Mouse (Mus musculus): Measurements from ENCODE around the gene Slc17a9. TPM values are rescaled to one million over a fixed set of nuclear protein-coding genes. Genes with fewer than 3 reads are reported as not detected.

The Slc17a9 gene
- polyA plus RNA-seq, 1 experiment: 24.9 TPM

DNA sequence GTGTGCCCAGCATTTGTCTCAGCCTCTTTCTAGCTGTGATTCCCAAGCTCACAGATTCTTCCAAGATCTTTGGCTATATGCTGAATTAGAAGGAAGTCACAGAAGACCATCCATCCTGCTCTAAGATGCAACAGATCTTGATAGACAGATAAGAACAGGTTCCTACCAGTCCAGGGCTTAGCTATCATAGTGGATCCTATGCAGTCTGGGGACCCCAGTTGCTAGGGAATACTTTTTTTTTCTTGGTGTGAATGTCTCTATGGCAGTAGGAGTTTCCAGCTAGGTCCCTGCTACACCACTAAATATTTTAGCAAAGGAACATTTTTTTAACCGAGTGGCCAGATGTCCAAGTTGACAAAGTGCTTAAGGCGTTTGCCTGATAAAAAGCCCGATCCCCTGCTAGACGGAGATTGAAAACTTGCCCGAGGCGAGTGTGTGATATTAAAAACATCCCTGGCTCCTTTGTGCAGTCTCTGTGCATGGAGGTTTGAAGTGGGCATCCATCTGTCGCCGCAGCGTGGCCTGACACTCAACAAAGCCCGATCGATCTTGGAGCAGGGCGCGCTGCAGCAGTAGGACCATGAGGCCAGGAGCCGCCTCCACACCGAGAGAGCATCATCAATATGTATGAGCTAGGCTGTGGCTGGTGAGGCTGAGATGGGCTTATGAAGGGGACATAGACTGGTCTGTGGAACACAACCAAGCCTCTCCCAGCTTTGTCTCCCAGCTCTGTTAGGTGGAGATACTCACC lies 33.6 kb downstream of the Slc17a9 start:
- WGBS: 69% methylated on average over 15 of the region's 15 CpGs
- no peak for DNase-seq
- TF ChIP-seq CTCF (IDR thresholded peaks at IDR 0.05; ENCODE audit: borderline replicate concordance, control insufficient read depth, extremely low read depth, insufficient read depth, low read length, poor library complexity) (no peak), POLR2A (IDR thresholded peaks at IDR 0.05; ENCODE audit: control insufficient read depth, extremely low read depth, insufficient read depth, low read length, poor library complexity) (no peak)

DNA sequence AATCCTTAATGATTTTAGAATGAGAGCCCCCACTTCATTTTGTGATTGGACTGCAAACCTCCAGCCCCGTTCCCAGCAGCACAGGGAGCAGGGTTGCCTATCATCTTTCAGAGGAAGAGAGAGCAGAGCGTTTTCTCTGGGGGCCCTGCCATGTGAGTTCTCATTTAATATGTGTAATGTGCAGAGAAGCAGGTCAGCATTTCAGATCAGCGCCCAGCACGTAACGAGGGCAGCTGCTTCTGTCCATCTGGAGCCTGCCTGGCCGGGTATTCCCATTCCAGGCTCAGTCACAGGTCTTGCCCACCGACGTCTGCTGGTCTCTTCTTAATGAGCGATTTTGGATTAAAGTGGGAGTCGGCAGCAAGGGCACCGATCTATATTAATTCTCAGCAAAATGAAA lies 39.9 kb downstream of the Slc17a9 start:
- 87% methylated on average over 11 of the region's 11 CpGs for WGBS
- no peaks in the 10 kb centered on the region for H3K27me3 ChIP-seq (ENCODE audit: control insufficient read depth, insufficient read depth, low read length)
- no peaks in the 10 kb centered on the region for H3K4me1 ChIP-seq (replicated peaks; ENCODE audit: control insufficient read depth, insufficient read depth, low read length)
- DNase-seq: no peak
- no peak overlapping the region for H3K27ac ChIP-seq (ENCODE audit: control insufficient read depth, insufficient read depth, low read length)
- H3K36me3 ChIP-seq (ENCODE audit: control insufficient read depth, insufficient read depth, low read length): no peaks in the 10 kb centered on the region
- TF ChIP-seq POLR2A (IDR thresholded peaks at IDR 0.05; ENCODE audit: control insufficient read depth, extremely low read depth, insufficient read depth, low read length, poor library complexity): no peak
- TF ChIP-seq CTCF (IDR thresholded peaks at IDR 0.05; ENCODE audit: borderline replicate concordance, control insufficient read depth, extremely low read depth, insufficient read depth, low read length, poor library complexity): no peak
- no peak overlapping the region for H3K4me3 ChIP-seq (ENCODE audit: control insufficient read depth, insufficient read depth, low read length)

More for the DNA sequence above, 33.6 kb downstream of the Slc17a9 start:
- Histone ChIP-seq H3K4me3 (ENCODE audit: control insufficient read depth, insufficient read depth, low read length) (no peak overlapping the region), H3K36me3 (ENCODE audit: control insufficient read depth, insufficient read depth, low read length) (no peaks in the 10 kb centered on the region), H3K27ac (ENCODE audit: control insufficient read depth, insufficient read depth, low read length) (no peak overlapping the region), H3K4me1 (replicated peaks; ENCODE audit: control insufficient read depth, insufficient read depth, low read length) (no peaks in the 10 kb centered on the region), H3K27me3 (ENCODE audit: control insufficient read depth, insufficient read depth, low read length) (no peaks in the 10 kb centered on the region)

DNA sequence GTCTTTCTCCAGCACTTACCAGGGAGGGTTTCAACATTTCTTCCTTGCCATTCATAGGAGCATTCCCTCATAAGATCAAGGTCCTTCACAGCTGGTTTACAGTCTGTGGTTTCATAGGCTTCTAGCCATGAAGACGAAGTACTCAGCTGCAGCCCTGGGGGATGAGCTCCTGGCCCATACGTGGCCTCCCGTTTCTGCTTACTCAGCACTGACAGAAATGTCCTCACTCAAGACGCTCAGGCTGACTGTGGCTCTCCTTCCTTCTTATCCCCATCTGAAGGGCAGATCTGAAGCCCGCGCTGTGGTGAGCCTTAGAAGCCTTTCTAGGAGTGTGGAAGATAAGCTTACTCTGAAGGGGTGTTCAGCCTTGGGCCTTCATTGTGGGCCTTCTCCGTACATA lies 40.6 kb downstream of the Slc17a9 start:
- no peaks in the 10 kb centered on the region for H3K36me3 ChIP-seq (ENCODE audit: control insufficient read depth, insufficient read depth, low read length)
- TF ChIP-seq CTCF (IDR thresholded peaks at IDR 0.05; ENCODE audit: borderline replicate concordance, control insufficient read depth, extremely low read depth, insufficient read depth, low read length, poor library complexity) (no peak), POLR2A (IDR thresholded peaks at IDR 0.05; ENCODE audit: control insufficient read depth, extremely low read depth, insufficient read depth, low read length, poor library complexity) (no peak)
- 73% methylated on average over 7 of the region's 7 CpGs for WGBS
- H3K27ac ChIP-seq (ENCODE audit: control insufficient read depth, insufficient read depth, low read length): no peak overlapping the region
- no peak for DNase-seq
- no peaks in the 10 kb centered on the region for H3K27me3 ChIP-seq (ENCODE audit: control insufficient read depth, insufficient read depth, low read length)
- no peak overlapping the region for H3K4me3 ChIP-seq (ENCODE audit: control insufficient read depth, insufficient read depth, low read length)
- H3K4me1 ChIP-seq (replicated peaks; ENCODE audit: control insufficient read depth, insufficient read depth, low read length): no peaks in the 10 kb centered on the region

DNA sequence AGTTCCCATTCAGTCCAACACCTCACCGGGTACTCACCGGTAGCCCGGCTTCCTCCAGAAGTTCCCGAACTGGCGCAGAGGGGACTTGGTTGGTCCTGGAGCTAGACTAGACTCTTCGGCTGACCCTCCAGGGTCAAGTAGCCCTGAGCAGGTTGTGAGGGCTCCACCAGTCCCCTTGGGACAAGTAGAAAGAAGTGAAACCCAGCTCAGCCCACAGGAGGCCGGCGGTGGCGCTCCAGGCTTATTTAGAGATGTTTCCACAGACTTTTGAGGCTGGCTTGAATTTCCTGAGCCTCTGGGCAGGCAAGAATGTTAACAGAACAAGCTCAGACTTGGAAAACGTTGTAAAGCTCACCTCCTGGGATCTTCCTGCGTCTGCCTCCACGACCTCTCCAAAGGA lies 50.2 kb downstream of the Slc17a9 start:
- Histone ChIP-seq H3K27ac (ENCODE audit: control insufficient read depth, insufficient read depth, low read length) (no peak overlapping the region), H3K4me3 (ENCODE audit: control insufficient read depth, insufficient read depth, low read length) (no peak overlapping the region), H3K36me3 (ENCODE audit: control insufficient read depth, insufficient read depth, low read length) (no peaks in the 10 kb centered on the region), H3K4me1 (replicated peaks; ENCODE audit: control insufficient read depth, insufficient read depth, low read length) (no peaks in the 10 kb centered on the region), H3K27me3 (ENCODE audit: control insufficient read depth, insufficient read depth, low read length) (peaks cover 12% of the 10 kb centered on the region)
- no peak for DNase-seq
- 11% methylated on average over 12 of the region's 12 CpGs for WGBS
- TF ChIP-seq CTCF (IDR thresholded peaks at IDR 0.05; ENCODE audit: borderline replicate concordance, control insufficient read depth, extremely low read depth, insufficient read depth, low read length, poor library complexity) (no peak), POLR2A (IDR thresholded peaks at IDR 0.05; ENCODE audit: control insufficient read depth, extremely low read depth, insufficient read depth, low read length, poor library complexity) (no peak)

DNA sequence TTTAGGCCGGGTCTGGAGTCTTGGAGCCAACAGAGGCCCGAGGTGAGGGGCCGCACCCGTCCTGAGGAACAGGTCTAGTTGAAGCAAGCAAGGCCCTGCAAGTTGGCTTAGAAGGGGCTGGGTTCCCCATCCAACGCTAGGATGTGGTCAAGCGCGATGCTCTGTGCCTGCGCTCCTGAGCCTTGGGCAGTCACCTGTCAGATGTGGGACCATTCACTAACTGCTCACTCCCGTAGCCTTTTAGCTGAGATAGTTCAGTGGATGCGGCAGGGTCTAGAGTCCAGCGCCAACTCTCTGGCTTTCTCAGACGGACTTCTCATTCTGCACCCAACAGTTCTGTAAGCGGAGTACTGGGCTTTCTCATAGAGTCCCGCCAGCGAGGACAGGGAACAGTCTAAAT lies 50.6 kb downstream of the Slc17a9 start:
- 16% methylated on average over 15 of the region's 15 CpGs for WGBS
- Histone ChIP-seq H3K4me3 (ENCODE audit: control insufficient read depth, insufficient read depth, low read length) (no peak overlapping the region), H3K27me3 (ENCODE audit: control insufficient read depth, insufficient read depth, low read length) (peaks cover 12% of the 10 kb centered on the region), H3K27ac (ENCODE audit: control insufficient read depth, insufficient read depth, low read length) (no peak overlapping the region), H3K4me1 (replicated peaks; ENCODE audit: control insufficient read depth, insufficient read depth, low read length) (no peaks in the 10 kb centered on the region), H3K36me3 (ENCODE audit: control insufficient read depth, insufficient read depth, low read length) (no peaks in the 10 kb centered on the region)
- no peak for DNase-seq
- no peak for TF ChIP-seq CTCF (IDR thresholded peaks at IDR 0.05; ENCODE audit: borderline replicate concordance, control insufficient read depth, extremely low read depth, insufficient read depth, low read length, poor library complexity)
- TF ChIP-seq POLR2A (IDR thresholded peaks at IDR 0.05; ENCODE audit: control insufficient read depth, extremely low read depth, insufficient read depth, low read length, poor library complexity): no peak

DNA sequence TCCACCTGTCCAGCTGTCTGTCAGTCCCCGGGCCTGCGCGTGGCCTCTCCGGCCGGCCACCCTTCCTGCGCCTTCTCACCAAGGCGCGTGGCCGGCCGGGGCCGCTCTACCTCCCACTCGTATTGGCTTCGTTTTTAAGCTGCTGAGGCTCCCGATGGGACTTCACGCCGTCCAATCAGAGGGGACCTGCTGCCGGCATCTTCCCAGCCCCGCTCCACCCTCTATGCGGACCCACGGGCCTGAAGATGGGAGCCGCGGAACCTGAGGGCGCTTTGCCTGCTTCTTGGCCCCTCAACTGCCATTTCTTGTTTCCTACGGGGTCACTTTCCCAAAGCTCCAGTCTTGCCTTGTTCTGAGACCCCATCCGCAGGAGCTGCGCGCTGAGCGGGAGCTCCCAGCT lies 51.7 kb downstream of the Slc17a9 start, which contains the start of gene Bhlhe23:
Bhlhe23 (minus strand) TSS at position 108 of the 400 bp plus-strand sequence.
- no peak within 1 kb of the TSS for H3K4me3 ChIP-seq (ENCODE audit: control insufficient read depth, insufficient read depth, low read length)
- H3K36me3 ChIP-seq (ENCODE audit: control insufficient read depth, insufficient read depth, low read length): no peaks in the 10 kb centered on the region
- H3K27ac ChIP-seq (ENCODE audit: control insufficient read depth, insufficient read depth, low read length): no peak within 1 kb of the TSS
- peaks cover 12% of the 10 kb centered on the region for H3K27me3 ChIP-seq (ENCODE audit: control insufficient read depth, insufficient read depth, low read length)
- DNase-seq: no peak
- 7% methylated on average over 28 of the region's 28 CpGs for WGBS
- TF ChIP-seq CTCF (IDR thresholded peaks at IDR 0.05; ENCODE audit: borderline replicate concordance, control insufficient read depth, extremely low read depth, insufficient read depth, low read length, poor library complexity): no peak
- no peak for TF ChIP-seq POLR2A (IDR thresholded peaks at IDR 0.05; ENCODE audit: control insufficient read depth, extremely low read depth, insufficient read depth, low read length, poor library complexity)
- no peaks in the 10 kb centered on the region for H3K4me1 ChIP-seq (replicated peaks; ENCODE audit: control insufficient read depth, insufficient read depth, low read length)

Measured in thymus, adult 2 months (tissue).